Mouse (Mus musculus) kidney, embryonic 14.5 days (tissue): ENCODE data around the gene Gm8947. TPM values are rescaled to one million over a fixed set of nuclear protein-coding genes. Genes with fewer than 3 reads are reported as not detected.
"Not testable (repeated sequence)": the region's sequence is repeated elsewhere in the genome, so short reads cannot be mapped to it uniquely, and the experiment has no call there.

Source experiments
- ATAC-seq: fragments of 200-750 bp; cut with Nextera tagmentation; 2 replicates; pipeline ENCODE4 v1.8.0; 2017; ENCODE audit warnings: moderate number of reproducible peaks, mild to moderate bottlenecking, moderate TSS enrichment, moderate library complexity; ENCODE audit not compliant: low FRiP score, low TSS enrichment
- H3K27ac ChIP-seq: fragments of 300-500 bp; sonication (generic); 2 replicates; pipeline ENCODE4 v1.5.1; 2014; ENCODE audit warnings: low read depth, mild to moderate bottlenecking, low read length, moderate library complexity, mixed read lengths
- H3K27me3 ChIP-seq: fragments of 300-500 bp; sonication (generic); 2 replicates; pipeline ENCODE4 v1.6.1; 2014; ENCODE audit warnings: mild to moderate bottlenecking, low read length; ENCODE audit not compliant: control insufficient read depth, insufficient read depth
- H3K36me3 ChIP-seq: fragments of 300-500 bp; sonication (generic); 2 replicates; pipeline ENCODE4 v1.6.1; 2014; ENCODE audit warnings: low read length, mixed read lengths; ENCODE audit not compliant: control insufficient read depth, insufficient read depth
- H3K4me1 ChIP-seq: fragments of 300-500 bp; sonication (generic); 2 replicates; pipeline ENCODE4 v1.6.1; 2014; ENCODE audit warnings: low read length, mixed read lengths; ENCODE audit not compliant: control insufficient read depth, insufficient read depth
- H3K4me2 ChIP-seq: fragments of 300-500 bp; sonication (generic); replicated peaks from 2 replicates; pipeline ENCODE4 v1.6.1; 2014; ENCODE audit warnings: low read depth, mild to moderate bottlenecking, low read length
- H3K4me3 ChIP-seq: fragments of 300-500 bp; sonication (generic); 2 replicates; pipeline ENCODE4 v1.5.1; 2014; ENCODE audit warnings: mild to moderate bottlenecking, low read length
- H3K9ac ChIP-seq: fragments of 300-500 bp; sonication (generic); 2 replicates; pipeline ENCODE4 v1.6.1; 2014; ENCODE audit warnings: low read depth, mild to moderate bottlenecking, low read length, moderate library complexity
- H3K9me3 ChIP-seq: fragments of 300-500 bp; sonication (generic); 2 replicates; pipeline ENCODE4 v1.6.1; 2016; ENCODE audit warnings: low read length; ENCODE audit not compliant: control insufficient read depth
- WGBS: fragments of 180-500 bp; shearing (Covaris S2); extraction: QIAGEN DNeasy Blood & Tissue Kit; methylation state at CpG from one replicate; pipeline ENCODE4 v1.1.7; 2014; 5-methylcytosine and 5-hydroxymethylcytosine counted together
- polyA plus RNA-seq: library from polyadenylated mRNA; unstranded; fragments of >200 nt; fragmentation: Nextera tagmentation; extraction: Ambion mirVana; gene quantifications from 2 replicates; pipeline ENCODE4 v1.2.1, GENCODE M21; 2014

The Gm8947 gene
- polyA plus RNA-seq, result 0.41 and 0.44 TPM in 2 replicates

DNA sequence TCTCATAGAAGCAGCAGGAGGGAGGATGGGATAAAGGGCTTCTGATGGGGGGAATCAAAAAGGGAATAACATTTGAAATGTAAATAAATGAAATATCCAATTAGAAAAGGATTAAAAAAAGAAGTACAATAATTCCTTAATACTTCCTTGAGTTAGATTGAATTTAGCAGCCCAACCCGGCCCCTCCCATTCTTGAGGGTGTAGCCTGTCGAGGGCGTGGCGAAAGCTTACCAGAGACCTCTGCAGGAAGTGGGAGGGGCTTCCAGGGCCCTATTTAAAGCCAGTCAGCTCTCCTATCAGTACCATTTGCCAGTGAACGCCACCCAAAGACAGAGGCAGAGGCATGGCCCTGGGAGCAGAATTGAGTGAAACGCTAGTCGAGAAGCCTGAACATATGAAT, at the start of gene Gm8947:
Gene Gm8947, plus strand, starts transcription at position 302 of the 400 bp plus-strand sequence.
- not testable (repeated sequence) for H3K36me3 ChIP-seq, H3K4me3 ChIP-seq, ATAC-seq, H3K9ac ChIP-seq, H3K4me1 ChIP-seq, H3K4me2 ChIP-seq, H3K9me3 ChIP-seq, H3K27me3 ChIP-seq, H3K27ac ChIP-seq
- WGBS, result no CpG with 5 or more reads among the region's 7 CpGs

DNA sequence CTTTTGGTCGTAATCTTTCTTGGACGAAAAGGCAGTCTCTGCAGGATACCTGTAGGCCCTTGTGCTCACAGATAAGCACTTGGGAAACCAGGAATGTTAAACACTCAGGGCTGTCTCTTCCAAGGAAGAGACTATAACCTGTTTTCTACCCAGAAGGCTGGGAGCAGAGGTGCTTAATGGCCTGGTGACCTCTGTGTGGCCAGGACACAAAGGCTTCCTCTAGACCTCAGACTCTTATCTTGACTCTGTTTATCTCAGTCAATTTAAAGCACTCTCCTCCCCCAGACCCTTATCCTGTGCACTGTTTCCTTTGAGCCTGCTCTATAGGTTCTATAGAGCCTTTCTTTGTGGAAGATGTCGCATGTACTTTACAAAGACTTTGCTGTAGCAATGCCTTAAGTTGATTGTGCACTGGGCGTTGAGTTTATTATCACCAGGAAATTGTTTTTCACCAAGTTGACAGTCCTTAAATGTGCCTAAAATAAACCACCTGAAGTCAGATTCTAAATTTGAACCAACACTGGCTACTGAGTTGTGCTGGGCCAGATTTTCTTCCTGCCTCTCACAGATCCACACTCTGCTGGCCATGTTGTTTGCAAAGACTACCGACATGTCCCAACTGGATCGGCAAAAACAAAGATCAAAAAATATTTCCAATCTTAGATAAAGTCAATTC, 47.6 kb upstream of the Gm8947 start:
- no peak overlapping the region; the same call in 1 of the 2 replicates for H3K27ac ChIP-seq

DNA sequence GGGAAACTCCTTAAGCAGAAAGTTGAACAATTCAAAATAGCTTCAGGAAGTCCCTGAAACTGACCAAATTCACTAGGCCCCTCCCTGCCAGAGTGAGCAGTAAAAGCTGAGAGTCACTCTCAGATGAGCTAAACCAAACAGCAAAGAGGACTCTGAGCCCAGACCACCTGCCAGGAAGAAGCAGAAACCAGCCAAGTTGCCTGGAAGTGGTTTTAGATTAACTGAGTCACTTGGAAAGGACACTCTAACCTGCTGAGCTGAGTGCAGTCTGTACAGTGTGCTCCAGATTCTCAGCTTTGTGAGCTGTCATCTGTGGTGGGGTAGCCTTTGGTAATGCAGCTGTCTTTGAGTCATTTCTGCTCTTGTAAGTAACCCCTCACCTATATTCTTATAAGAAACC, 44.4 kb upstream of the Gm8947 start:
- no peak overlapping the region for H3K4me3 ChIP-seq
- H3K36me3 ChIP-seq, result no peaks in the 10 kb centered on the region
- ATAC-seq, result no peak
- H3K4me1 ChIP-seq, result no peaks in the 10 kb centered on the region
- no peaks in the 10 kb centered on the region for H3K9me3 ChIP-seq
- no peak overlapping the region for H3K4me2 ChIP-seq
- H3K27me3 ChIP-seq, result no peaks in the 10 kb centered on the region
- no peak overlapping the region for H3K27ac ChIP-seq
- H3K9ac ChIP-seq, result no peak overlapping the region

More for the DNA sequence above, 47.6 kb upstream of the Gm8947 start:
- no peak overlapping the region for H3K9ac ChIP-seq
- H3K4me2 ChIP-seq, result no peak overlapping the region
- 78% methylated on average over 6 of the region's 6 CpGs for WGBS
- H3K4me1 ChIP-seq, result no peaks in the 10 kb centered on the region
- H3K27me3 ChIP-seq, result no peaks in the 10 kb centered on the region
- no peak overlapping the region for H3K4me3 ChIP-seq
- no peaks in the 10 kb centered on the region for H3K9me3 ChIP-seq
- no peaks in the 10 kb centered on the region for H3K36me3 ChIP-seq
- no peak for ATAC-seq

DNA sequence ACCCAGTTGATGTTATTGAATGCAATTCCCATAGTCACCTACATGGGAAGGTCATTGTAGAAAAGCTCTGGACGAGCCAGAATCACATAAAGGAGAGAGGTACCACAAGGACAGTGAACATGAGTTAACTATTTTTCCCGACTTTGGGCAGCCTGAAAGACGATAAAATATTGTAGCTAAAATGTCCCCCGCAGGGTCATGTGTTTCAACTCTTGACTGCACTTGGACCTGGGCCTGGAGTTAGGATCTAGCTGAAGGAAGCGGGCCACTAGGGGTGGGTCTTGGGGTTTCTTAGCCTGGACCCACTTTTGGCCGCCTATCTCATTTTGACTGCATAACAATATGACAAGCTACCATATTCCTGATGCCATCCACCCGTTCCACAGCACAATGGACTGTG, 42.0 kb upstream of the Gm8947 start:
- WGBS, result 88% methylated on average over 7 of the region's 7 CpGs
- Histone ChIP-seq H3K36me3 (no peaks in the 10 kb centered on the region), H3K27me3 (no peaks in the 10 kb centered on the region), H3K4me1 (no peaks in the 10 kb centered on the region), H3K4me3 (no peak overlapping the region), H3K4me2 (no peak overlapping the region), H3K9me3 (no peaks in the 10 kb centered on the region), H3K27ac (no peak overlapping the region), H3K9ac (no peak overlapping the region)
- ATAC-seq, result no peak

DNA sequence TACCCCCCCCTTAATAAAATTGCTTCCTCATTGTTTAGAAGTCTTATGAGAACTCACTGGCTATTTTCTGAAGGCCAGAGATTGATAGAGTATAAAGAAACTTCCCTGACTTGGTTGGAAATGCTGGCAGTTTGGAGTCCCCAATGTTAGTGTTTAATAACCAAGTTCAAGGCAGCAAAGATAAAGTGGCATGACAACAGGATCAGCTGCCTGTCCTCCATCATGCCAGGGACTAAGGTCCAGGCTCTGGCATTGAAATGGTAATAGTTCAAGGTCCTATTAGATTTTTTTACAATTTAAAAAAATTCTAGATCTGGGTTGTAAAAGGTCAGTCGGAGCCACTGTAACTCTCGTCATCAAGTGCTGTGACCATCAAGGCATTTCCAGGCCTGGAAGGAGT, 41.1 kb upstream of the Gm8947 start:
- no peaks in the 10 kb centered on the region for H3K36me3 ChIP-seq
- no peak overlapping the region for H3K27ac ChIP-seq
- WGBS, result 78% methylated on average over 2 of the region's 2 CpGs
- H3K4me1 ChIP-seq, result no peaks in the 10 kb centered on the region
- no peaks in the 10 kb centered on the region for H3K27me3 ChIP-seq
- H3K4me2 ChIP-seq, result no peak overlapping the region
- H3K9me3 ChIP-seq, result no peaks in the 10 kb centered on the region
- no peak for ATAC-seq
- no peak overlapping the region for H3K4me3 ChIP-seq
- no peak overlapping the region for H3K9ac ChIP-seq

DNA sequence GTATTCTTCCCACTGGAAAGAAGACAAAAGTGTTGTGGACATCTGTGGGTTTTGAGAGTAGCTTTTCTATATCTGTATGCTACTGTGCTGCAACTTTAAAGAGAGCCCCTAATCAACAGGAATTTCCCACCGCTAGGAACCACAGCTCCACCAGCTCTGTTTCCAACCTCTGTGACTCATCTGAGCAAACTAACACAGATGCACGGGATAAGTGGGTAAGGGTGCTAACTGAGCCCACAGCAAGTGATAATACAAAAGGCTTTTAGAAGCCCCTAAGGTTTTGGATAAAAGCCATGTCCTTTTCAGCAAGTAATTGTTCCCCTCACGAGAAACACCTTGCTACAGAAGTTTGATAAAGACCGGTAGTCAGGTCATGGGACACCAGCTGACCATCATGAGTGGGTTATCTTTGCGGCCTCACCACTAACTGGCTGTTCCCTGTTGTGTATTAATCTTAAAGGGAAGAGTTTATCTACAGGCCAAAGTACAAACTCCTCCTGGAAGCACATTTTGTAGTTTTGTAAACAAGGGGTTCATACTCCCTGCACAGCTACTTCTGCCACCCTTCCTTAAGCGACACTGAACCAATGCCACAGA, 39.0 kb upstream of the Gm8947 start:
- H3K36me3 ChIP-seq, result no peaks in the 10 kb centered on the region
- H3K27me3 ChIP-seq, result no peaks in the 10 kb centered on the region
- H3K9ac ChIP-seq, result no peak overlapping the region
- no peaks in the 10 kb centered on the region for H3K9me3 ChIP-seq
- no peak overlapping the region for H3K4me2 ChIP-seq
- 89% methylated on average over 6 of the region's 6 CpGs for WGBS
- H3K4me3 ChIP-seq, result no peak overlapping the region
- no peak for ATAC-seq
- H3K4me1 ChIP-seq, result no peaks in the 10 kb centered on the region
- no peak overlapping the region for H3K27ac ChIP-seq

DNA sequence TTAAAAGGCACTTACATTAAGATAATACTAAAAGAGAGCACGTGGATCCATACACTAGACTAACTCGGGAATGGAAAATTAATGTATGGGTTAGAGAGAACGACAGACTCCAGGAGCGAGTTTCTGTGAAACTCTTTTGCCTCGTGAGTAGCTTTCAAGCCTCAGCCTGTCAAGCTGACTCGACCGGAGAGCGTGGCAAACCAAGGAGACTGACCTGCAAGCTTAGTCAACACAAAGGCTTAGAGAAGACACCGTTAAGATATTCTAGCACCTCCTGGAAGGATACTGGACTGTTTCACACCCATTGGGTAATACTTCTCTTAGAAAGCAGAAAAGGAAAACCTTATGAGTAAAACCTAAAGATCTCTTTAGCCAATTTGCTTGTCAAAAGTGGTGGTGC, 38.0 kb upstream of the Gm8947 start:
- not testable (repeated sequence) for H3K9ac ChIP-seq, H3K4me3 ChIP-seq, H3K36me3 ChIP-seq, H3K4me1 ChIP-seq, H3K9me3 ChIP-seq, H3K4me2 ChIP-seq, H3K27me3 ChIP-seq, ATAC-seq, H3K27ac ChIP-seq
- WGBS, result 91% methylated on average over 9 of the region's 9 CpGs

DNA sequence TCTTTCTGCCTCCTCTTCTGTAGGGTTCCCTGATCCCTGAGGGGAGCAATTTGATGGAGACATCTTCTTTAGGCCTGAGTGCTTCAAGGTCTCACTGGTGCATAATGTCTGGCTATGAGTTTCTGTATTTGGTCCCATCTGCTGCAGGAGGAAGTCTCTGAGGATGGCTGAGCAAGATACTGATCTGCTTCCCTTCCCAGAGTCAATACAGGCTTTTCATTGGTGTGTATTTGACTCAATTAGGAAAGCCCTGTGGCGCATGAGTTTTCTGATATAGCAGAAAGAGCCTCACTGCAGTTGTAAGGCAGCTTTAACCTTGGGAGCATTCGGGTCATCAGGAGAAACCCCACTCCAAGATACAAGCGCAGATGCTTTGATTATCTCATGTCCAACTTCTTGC, 36.0 kb upstream of the Gm8947 start:
- Histone ChIP-seq H3K4me1 (no peaks in the 10 kb centered on the region), H3K4me2 (no peak overlapping the region), H3K9ac (no peak overlapping the region), H3K27ac (no peak overlapping the region), H3K4me3 (no peak overlapping the region), H3K9me3 (no peaks in the 10 kb centered on the region), H3K36me3 (no peaks in the 10 kb centered on the region), H3K27me3 (no peaks in the 10 kb centered on the region)
- no peak for ATAC-seq
- WGBS, result 84% methylated on average over 3 of the region's 3 CpGs

DNA sequence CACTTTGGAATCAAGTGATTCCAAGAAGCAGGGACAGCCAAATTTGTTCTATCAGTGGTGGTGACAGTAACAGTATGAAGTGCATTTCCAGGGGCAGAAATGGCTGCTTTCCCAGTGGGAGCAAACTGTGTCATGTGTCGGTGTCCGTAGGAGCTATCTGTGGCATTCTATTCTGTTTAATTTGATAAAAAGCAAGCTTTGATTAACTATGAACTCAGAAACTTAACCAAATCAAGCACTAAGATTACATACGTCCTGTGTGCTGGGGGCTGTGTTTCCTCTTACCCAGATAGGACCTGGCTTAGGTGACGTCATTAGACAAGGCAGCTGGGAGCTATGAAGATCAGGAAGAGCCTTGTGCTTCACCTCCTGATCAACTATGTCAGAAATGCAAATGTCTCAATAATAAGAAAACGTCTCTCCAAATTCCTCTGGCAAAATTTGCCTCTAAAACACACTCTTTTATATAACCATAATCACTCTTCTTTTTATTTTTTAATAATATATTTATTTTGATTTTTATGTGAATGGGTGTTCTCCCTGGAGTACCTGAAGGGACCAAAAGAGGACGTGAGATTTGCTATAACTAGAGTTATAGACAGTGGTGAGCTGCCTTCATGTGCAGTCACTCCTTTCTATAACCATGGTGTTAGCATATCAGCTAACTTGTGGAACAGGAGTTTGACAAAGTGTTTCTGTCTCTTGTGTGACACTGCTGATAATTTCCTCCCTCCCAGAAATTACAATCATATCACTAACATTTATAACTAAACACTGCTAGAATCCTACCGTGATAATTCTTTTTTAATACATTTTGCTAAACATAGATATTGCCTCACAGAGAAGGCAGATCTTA, 35.2 kb upstream of the Gm8947 start:
- Histone ChIP-seq H3K27ac (no peak overlapping the region), H3K36me3 (no peaks in the 10 kb centered on the region), H3K4me1 (no peaks in the 10 kb centered on the region), H3K4me3 (no peak overlapping the region), H3K27me3 (no peaks in the 10 kb centered on the region), H3K4me2 (no peak overlapping the region), H3K9ac (no peak overlapping the region), H3K9me3 (no peaks in the 10 kb centered on the region)
- no peak for ATAC-seq
- WGBS, result 85% methylated on average over 7 of the region's 7 CpGs
